Mouse (Mus musculus) A20 (cell line): ENCODE results near the gene Wdr19.

Source experiments
- DNase-seq: peaks from one replicate; pipeline ENCODE4 v3.0.0-alpha.2; 2011; ENCODE audit warnings: low read depth, low spot score

Wdr19 gene

GRCm38 (mm10) chr5:65199346-65200128, at the start of gene Wdr19:
Gene Wdr19 (plus strand): TSS chr5:65199696.
- peak; percentile 99 for DNase-seq

- no peak for DNase-seq
Observed at GRCm38 (mm10) chr5:65149706-65150105, 49.8 kb upstream of the Wdr19 start.

- DNase-seq, result no peak
Observed at GRCm38 (mm10) chr5:65150376-65150955, 49.0 kb upstream of the Wdr19 start.

GRCm38 (mm10) chr5:65151276-65151675, 48.2 kb upstream of the Wdr19 start:
- no peak for DNase-seq

GRCm38 (mm10) chr5:65151767-65152166, 47.7 kb upstream of the Wdr19 start:
- no peak for DNase-seq

GRCm38 (mm10) chr5:65154287-65154686, 45.2 kb upstream of the Wdr19 start:
- DNase-seq, result no peak

GRCm38 (mm10) chr5:65156853-65157252, 42.6 kb upstream of the Wdr19 start:
- DNase-seq, result peak; percentile 63

GRCm38 (mm10) chr5:65157412-65158381, 41.8 kb upstream of the Wdr19 start:
- DNase-seq, result no peak

- DNase-seq, result no peak
Observed at GRCm38 (mm10) chr5:65158696-65159305, 40.7 kb upstream of the Wdr19 start.

GRCm38 (mm10) chr5:65163001-65163400, 36.5 kb upstream of the Wdr19 start:
- no peak for DNase-seq

GRCm38 (mm10) chr5:65163489-65164092, 35.9 kb upstream of the Wdr19 start:
- DNase-seq, result no peak

GRCm38 (mm10) chr5:65170206-65170605, 29.3 kb upstream of the Wdr19 start:
- no peak for DNase-seq

GRCm38 (mm10) chr5:65175035-65175917, 24.2 kb upstream of the Wdr19 start:
- DNase-seq, result no peak

- DNase-seq, result no peak
Observed at GRCm38 (mm10) chr5:65175918-65176484, 23.5 kb upstream of the Wdr19 start.

- DNase-seq, result no peak
Observed at GRCm38 (mm10) chr5:65177026-65177514, 22.4 kb upstream of the Wdr19 start.

GRCm38 (mm10) chr5:65178477-65178876, 21.0 kb upstream of the Wdr19 start:
- no peak for DNase-seq

- DNase-seq, result no peak
Observed at GRCm38 (mm10) chr5:65181160-65181793, 18.2 kb upstream of the Wdr19 start.

- no peak for DNase-seq
Observed at GRCm38 (mm10) chr5:65181794-65182169, 17.7 kb upstream of the Wdr19 start.

- DNase-seq, result no peak
Observed at GRCm38 (mm10) chr5:65182268-65182667, 17.2 kb upstream of the Wdr19 start.
